Mouse (Mus musculus) limb, embryonic 14.5 days (tissue): Measurements from ENCODE around the gene Med31. TPM values are rescaled to one million over a fixed set of nuclear protein-coding genes. Genes with fewer than 3 reads are reported as not detected.

ENCODE experiments used
- ATAC-seq: fragments of 200-750 bp; cut with Nextera tagmentation; 2 replicates; pipeline ENCODE4 v1.8.0; 2017; ENCODE audit warnings: low read depth, moderate number of reproducible peaks, moderate TSS enrichment; ENCODE audit not compliant: low FRiP score
- DNase-seq: peaks from one replicate; pipeline ENCODE4 v3.0.0-alpha.2; 2015; ENCODE audit warnings: low spot score
- H3K27ac ChIP-seq: fragments of 300-500 bp; sonication (generic); replicated peaks from 2 replicates; pipeline ENCODE4 v1.5.1; 2014; ENCODE audit warnings: low read depth, mild to moderate bottlenecking, low read length, moderate library complexity, mixed read lengths
- H3K27me3 ChIP-seq: fragments of 300-500 bp; sonication (generic); 2 replicates; pipeline ENCODE4 v1.6.1; 2014; ENCODE audit warnings: low read length, mixed read lengths; ENCODE audit not compliant: control insufficient read depth, insufficient read depth
- H3K36me3 ChIP-seq: fragments of 300-500 bp; sonication (generic); 2 replicates; pipeline ENCODE4 v1.6.1; 2014; ENCODE audit warnings: mild to moderate bottlenecking, low read length, moderate library complexity, mixed read lengths; ENCODE audit not compliant: control insufficient read depth, insufficient read depth
- H3K4me1 ChIP-seq: fragments of 300-500 bp; sonication (generic); 2 replicates; pipeline ENCODE4 v1.6.1; 2014; ENCODE audit warnings: antibody characterized with exemption, low read length, mixed read lengths; ENCODE audit not compliant: control insufficient read depth, insufficient read depth
- H3K4me2 ChIP-seq: fragments of 300-500 bp; sonication (generic); replicated peaks from 2 replicates; pipeline ENCODE4 v1.6.1; 2014; ENCODE audit warnings: low read depth, mild to moderate bottlenecking, low read length, moderate library complexity; ENCODE audit not compliant: severe bottlenecking
- H3K4me3 ChIP-seq: fragments of 300-500 bp; sonication (generic); replicated peaks from 2 replicates; pipeline ENCODE4 v1.5.1; 2014; ENCODE audit warnings: low read length
- H3K9ac ChIP-seq: fragments of 300-500 bp; sonication (generic); 2 replicates; pipeline ENCODE4 v1.6.1; 2014; ENCODE audit warnings: mild to moderate bottlenecking, low read depth, low read length, moderate library complexity; ENCODE audit not compliant: severe bottlenecking
- H3K9me3 ChIP-seq: fragments of 300-500 bp; sonication (generic); 2 replicates; pipeline ENCODE4 v1.6.1; 2016; ENCODE audit warnings: low read length; ENCODE audit not compliant: control insufficient read depth
- POLR2A ChIP-seq: fragments of 200-500 bp; IDR thresholded peaks from 2 replicates; pipeline ENCODE4 v1.8.0; 2012; ENCODE audit warnings: inconsistent platforms, mild to moderate bottlenecking, moderate library complexity, borderline replicate concordance; ENCODE audit not compliant: insufficient read depth, insufficient read length; ENCODE audit errors: extremely low read depth
- WGBS: fragments of 180-500 bp; shearing (Covaris S2); extraction: QIAGEN DNeasy Blood & Tissue Kit; methylation state at CpG from one replicate; pipeline ENCODE4 v1.1.7; 2014; 5-methylcytosine and 5-hydroxymethylcytosine counted together
- polyA plus RNA-seq, 2 experiments: library from polyadenylated mRNA; depleted of rRNA in 1 of 2; stranded (reverse) in 1 of 2; unstranded in 1 of 2; fragments of >200 nt; fragmentation: Nextera tagmentation in 1 of 2; extraction: Ambion mirVana in 1 of 2; gene quantifications; 2 replicates each; pipeline versions ENCODE4 v1.2.1 to v1.2.3; 2012 to 2014

The Med31 gene
- polyA plus RNA-seq (2012; rRNA removed) (32.9 and 33.2 TPM in 2 replicates), polyA plus RNA-seq (2014; fragmentation: Nextera tagmentation; extraction: Ambion mirVana) (39.0 and 46.2 TPM in 2 replicates)

DNA sequence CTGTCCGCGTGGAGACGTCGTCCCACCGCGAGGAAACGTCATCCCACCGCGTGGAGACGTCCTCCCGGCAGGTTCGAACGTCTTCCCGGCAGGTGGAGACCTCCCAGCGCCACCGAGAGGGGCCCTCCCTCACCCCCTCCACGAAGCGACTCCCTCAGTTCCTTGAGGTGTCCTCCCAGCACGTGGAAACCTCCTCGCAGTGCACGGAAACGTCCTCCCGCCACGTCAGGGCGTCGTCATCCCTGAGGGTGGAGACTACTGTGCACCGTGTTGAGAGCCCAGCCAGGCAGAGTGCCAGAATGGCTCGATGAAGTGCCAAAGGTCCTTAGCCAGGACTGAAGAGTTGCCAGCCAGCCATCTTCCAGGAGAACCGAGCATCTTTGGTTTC is at the start of gene Med31:
Gene Med31 (minus strand): TSS at position 183 of the 388 bp plus-strand sequence.
- 0 out of 2 replicates have a peak, but pooled peaks have one; percentile 16 for TF ChIP-seq POLR2A
- peak within 1 kb of the TSS; percentile 65 for H3K27ac ChIP-seq
- ATAC-seq (peak; percentile 67), DNase-seq (peak; percentile 60)
- WGBS = 3% methylated on average over 29 of the region's 29 CpGs
- H3K9ac ChIP-seq = peak within 1 kb of the TSS; percentile 69
- peaks cover 4% of the 10 kb centered on the region; the same call in 1 of the 2 replicates for H3K4me1 ChIP-seq
- H3K4me3 ChIP-seq = peak within 1 kb of the TSS; percentile 83
- H3K27me3 ChIP-seq = no peaks in the 10 kb centered on the region
- H3K36me3 ChIP-seq = peaks cover 24% of the 10 kb centered on the region
- no peaks in the 10 kb centered on the region for H3K9me3 ChIP-seq
- H3K4me2 ChIP-seq = peak within 1 kb of the TSS; percentile 87

DNA sequence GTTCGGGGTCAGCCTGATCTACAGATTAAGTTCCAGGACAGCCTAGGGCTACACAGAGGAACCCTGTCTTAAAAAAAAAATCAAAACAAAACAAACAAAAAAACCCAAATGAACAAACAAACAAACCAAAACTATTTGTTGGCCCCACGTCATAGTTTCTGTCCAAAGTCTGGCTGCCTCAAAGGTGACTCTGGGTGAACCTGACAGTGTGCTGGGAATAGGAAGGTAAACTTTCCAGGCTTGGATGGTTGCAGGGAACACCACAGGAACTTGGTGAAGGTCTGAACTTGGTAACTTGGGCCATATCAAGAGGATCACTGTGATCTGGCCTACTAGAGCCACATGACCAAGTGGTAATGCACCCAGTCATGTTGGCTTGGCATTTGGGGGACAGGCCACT is 41.0 kb upstream of the Med31 start:
- Histone ChIP-seq H3K27me3 (no peaks in the 10 kb centered on the region), H3K4me1 (no peaks in the 10 kb centered on the region), H3K9ac (no peak overlapping the region), H3K27ac (no peak overlapping the region), H3K36me3 (no peaks in the 10 kb centered on the region), H3K9me3 (no peaks in the 10 kb centered on the region), H3K4me3 (no peak overlapping the region), H3K4me2 (no peak overlapping the region)
- TF ChIP-seq POLR2A = no peak
- 81% methylated on average over 2 of the region's 2 CpGs for WGBS
- no peak for DNase-seq
- no peak for ATAC-seq

DNA sequence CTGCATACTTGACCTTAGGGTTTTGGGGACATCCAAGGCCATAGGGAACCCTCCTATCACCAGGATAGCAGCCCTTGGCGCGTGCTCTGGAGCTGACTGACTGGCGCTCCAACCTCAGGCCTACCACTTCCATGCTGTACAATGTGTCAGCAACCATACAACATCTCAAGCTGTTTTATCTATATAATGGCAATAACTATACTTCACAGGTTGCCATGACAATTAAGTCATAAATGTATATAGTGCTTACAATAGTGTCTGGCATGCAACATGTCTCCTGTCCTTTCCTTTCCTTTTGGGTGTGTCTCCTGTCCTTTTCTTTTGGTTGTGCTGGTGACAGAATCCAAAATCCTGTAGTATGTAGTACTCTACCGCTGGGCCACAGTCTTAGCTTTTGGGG is 40.2 kb upstream of the Med31 start:
- 93% methylated on average over 4 of the region's 4 CpGs for WGBS
- ATAC-seq (no peak), DNase-seq (no peak)
- no peak for TF ChIP-seq POLR2A
- Histone ChIP-seq H3K27ac (no peak overlapping the region), H3K9ac (no peak overlapping the region), H3K4me1 (no peaks in the 10 kb centered on the region), H3K9me3 (no peaks in the 10 kb centered on the region), H3K4me2 (no peak overlapping the region), H3K36me3 (no peaks in the 10 kb centered on the region), H3K4me3 (no peak overlapping the region), H3K27me3 (no peaks in the 10 kb centered on the region)

DNA sequence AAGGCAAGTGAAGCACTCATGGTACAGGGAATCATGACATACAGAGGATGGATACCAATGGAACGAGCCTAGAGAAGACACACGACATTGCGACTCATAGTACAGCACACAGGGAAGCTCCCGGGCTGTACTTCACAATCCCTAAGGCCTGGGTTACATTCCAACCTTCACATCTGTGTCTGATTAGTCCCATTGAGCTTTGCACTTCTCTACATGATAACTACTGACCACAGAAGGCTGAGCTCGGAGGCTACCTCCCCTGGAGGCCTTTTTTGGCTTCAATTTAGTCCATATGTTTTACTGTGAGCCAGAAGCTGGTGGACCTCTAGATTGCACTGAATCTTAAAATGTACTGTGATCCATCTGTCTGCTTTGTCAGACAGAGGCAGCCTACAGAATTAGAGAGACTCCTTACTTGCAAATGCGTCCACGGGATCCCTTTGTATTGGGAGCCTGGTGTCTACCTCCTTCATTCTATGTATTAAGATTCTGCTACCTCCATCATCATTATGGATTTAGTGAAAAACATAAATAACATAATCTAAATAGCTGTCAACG is 29.9 kb upstream of the Med31 start:
- H3K27me3 ChIP-seq = no peaks in the 10 kb centered on the region
- no peaks in the 10 kb centered on the region for H3K4me1 ChIP-seq
- H3K9ac ChIP-seq = no peak overlapping the region
- H3K36me3 ChIP-seq = no peaks in the 10 kb centered on the region
- no peak for DNase-seq
- no peaks in the 10 kb centered on the region for H3K9me3 ChIP-seq
- no peak overlapping the region for H3K27ac ChIP-seq
- TF ChIP-seq POLR2A = no peak
- no peak overlapping the region for H3K4me3 ChIP-seq
- 52% methylated on average over 8 of the region's 8 CpGs for WGBS
- H3K4me2 ChIP-seq = no peak overlapping the region
- ATAC-seq = no peak

DNA sequence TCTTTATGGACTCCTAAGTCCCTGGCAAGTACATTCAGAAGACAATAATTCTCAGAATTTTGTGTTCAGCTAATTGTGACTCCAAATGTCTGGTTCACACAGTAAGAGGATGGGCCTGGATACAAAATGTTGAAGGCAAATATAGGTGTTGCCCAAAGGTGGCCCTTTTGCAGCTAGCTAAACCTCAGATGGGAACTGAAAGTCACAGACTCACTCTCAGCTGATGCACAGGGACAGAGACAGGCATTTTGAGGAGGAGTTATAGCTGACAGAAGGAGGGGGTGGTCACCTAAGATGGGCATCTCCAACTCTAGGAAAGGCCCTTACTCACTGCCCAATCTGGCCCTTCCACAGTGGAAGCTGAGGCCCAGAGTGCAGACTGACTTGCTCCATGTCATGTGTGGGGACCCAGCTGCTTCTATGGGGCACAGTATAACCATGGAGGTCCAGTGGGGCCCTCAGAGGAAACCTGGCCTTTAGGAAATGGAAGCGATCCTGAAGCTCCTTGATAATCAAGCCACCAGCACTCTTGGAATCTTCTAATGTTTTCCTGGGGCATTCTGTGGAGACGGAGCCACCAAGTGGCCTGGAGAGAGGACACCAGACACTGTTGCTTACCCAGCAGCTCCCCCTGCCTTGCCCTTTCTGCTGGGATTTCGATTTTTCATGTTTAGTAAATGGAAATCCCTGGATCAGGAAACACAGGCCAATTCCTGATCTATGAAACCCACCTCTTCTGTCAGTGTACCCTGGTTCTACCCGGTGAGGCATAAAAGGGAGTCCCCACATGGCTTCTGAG is 24.9 kb upstream of the Med31 start:
- no peaks in the 10 kb centered on the region for H3K4me1 ChIP-seq
- WGBS = 69% methylated on average over 4 of the region's 4 CpGs
- ATAC-seq (no peak), DNase-seq (no peak)
- H3K27me3 ChIP-seq = no peaks in the 10 kb centered on the region
- H3K27ac ChIP-seq = no peak overlapping the region
- no peak overlapping the region for H3K9ac ChIP-seq
- H3K4me2 ChIP-seq = no peak overlapping the region
- TF ChIP-seq POLR2A = no peak
- no peaks in the 10 kb centered on the region for H3K9me3 ChIP-seq
- H3K36me3 ChIP-seq = no peaks in the 10 kb centered on the region
- no peak overlapping the region for H3K4me3 ChIP-seq
